Mouse (Mus musculus): ENCODE results near the gene Trim45.

DNA sequence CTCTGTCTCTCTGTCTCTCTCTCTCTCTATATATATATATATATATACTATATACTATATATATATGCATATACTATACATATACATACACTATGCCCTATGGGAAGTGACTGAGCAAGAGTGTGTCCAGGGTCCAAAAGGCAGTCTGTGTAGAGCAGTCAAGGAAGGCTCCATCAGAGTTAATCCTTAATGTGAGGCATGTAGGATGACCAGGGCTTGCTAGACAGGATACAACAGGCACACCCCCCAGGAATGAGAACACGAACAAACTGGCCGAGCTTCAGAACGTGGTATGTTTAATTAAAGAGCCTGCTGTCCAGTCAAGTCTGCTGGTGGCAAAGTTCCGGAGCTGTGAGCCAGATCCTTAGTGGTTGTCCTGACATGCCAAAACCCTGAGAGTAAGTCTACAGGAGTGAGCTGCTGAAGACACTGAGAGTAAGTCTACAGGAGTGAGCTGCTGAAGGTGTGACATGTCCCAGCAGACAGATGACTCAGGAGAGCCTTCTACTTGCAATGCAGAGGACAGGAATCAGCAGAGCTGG, 18.6 kb downstream of the Trim45 start:
- TF ChIP-seq POLR2AphosphoS2 (IDR thresholded peaks at IDR 0.05; ENCODE audit: insufficient read length, low read depth) (no peak), POLR2A (IDR thresholded peaks at IDR 0.05; ENCODE audit: insufficient read length, low read depth) (no peak), MAX (IDR thresholded peaks at IDR 0.05; ENCODE audit: low read depth) (no peak), USF1 (IDR thresholded peaks at IDR 0.05; ENCODE audit: low read depth) (no peak)
